Mouse (Mus musculus): ENCODE measurements around the gene Card9. TPM values are rescaled to one million over a fixed set of nuclear protein-coding genes. Genes with fewer than 3 reads are reported as not detected.

Card9 gene
- polyA plus RNA-seq, 1 experiment from 2014 or later: 1.0 TPM

GRCm38 (mm10) chr2:26356231-26356630, 4.5 kb downstream of the Card9 start:
- 86% methylated on average over 4 of the region's 4 CpGs for WGBS
- Histone ChIP-seq H3K4me1 (ENCODE audit: control insufficient read depth, insufficient read depth, low read length) (peaks cover 13% of the 10 kb centered on the region), H3K4me3 (ENCODE audit: low read depth, low read length) (no peak overlapping the region), H3K36me3 (ENCODE audit: control insufficient read depth, insufficient read depth, low read length) (no peaks in the 10 kb centered on the region), H3K9ac (ENCODE audit: low read depth, low read length) (no peak overlapping the region), H3K27me3 (ENCODE audit: control insufficient read depth, insufficient read depth, low read depth, low read length) (no peaks in the 10 kb centered on the region), H3K27ac (ENCODE audit: low read length) (no peak overlapping the region), H3K9me3 (replicated peaks; ENCODE audit: control insufficient read depth, low read length, poor library complexity, severe bottlenecking) (no peaks in the 10 kb centered on the region), H3K4me2 (ENCODE audit: low read length) (no peak overlapping the region)
- no peak for ATAC-seq

GRCm38 (mm10) chr2:26354401-26354800, 6.3 kb downstream of the Card9 start:
- Histone ChIP-seq H3K4me1 (ENCODE audit: control insufficient read depth, insufficient read depth, low read length) (peaks cover 22% of the 10 kb centered on the region), H3K9ac (ENCODE audit: low read depth, low read length) (no peak overlapping the region), H3K4me2 (ENCODE audit: low read length) (no peak overlapping the region), H3K36me3 (ENCODE audit: control insufficient read depth, insufficient read depth, low read length) (0 out of 2 replicates have a peak, but pooled peaks cover 2% of the 10 kb centered on the region), H3K4me3 (ENCODE audit: low read depth, low read length) (no peak overlapping the region), H3K27ac (ENCODE audit: low read length) (no peak overlapping the region), H3K9me3 (replicated peaks; ENCODE audit: control insufficient read depth, low read length, poor library complexity, severe bottlenecking) (no peaks in the 10 kb centered on the region), H3K27me3 (ENCODE audit: control insufficient read depth, insufficient read depth, low read depth, low read length) (no peaks in the 10 kb centered on the region)
- 95% methylated on average over 4 of the region's 4 CpGs for WGBS
- no peak for ATAC-seq

- H3K9ac ChIP-seq (ENCODE audit: low read depth, low read length): peak overlapping the region; percentile 97
- H3K9me3 ChIP-seq (replicated peaks; ENCODE audit: control insufficient read depth, low read length, poor library complexity, severe bottlenecking): no peaks in the 10 kb centered on the region
- no peak for ATAC-seq
- no peaks in the 10 kb centered on the region for H3K27me3 ChIP-seq (ENCODE audit: control insufficient read depth, insufficient read depth, low read depth, low read length)
- 90% methylated on average over 11 of the region's 11 CpGs for whole genome bisulfite sequencing
- H3K4me1 ChIP-seq (ENCODE audit: control insufficient read depth, insufficient read depth, low read length): peaks cover 22% of the 10 kb centered on the region
- H3K4me2 ChIP-seq (ENCODE audit: low read length): peak overlapping the region; percentile 93
- 0 out of 2 replicates have a peak, but pooled peaks cover 2% of the 10 kb centered on the region for H3K36me3 ChIP-seq (ENCODE audit: control insufficient read depth, insufficient read depth, low read length)
- H3K27ac ChIP-seq (ENCODE audit: low read length): peak overlapping the region; percentile 94
- peak overlapping the region; percentile 68 for H3K4me3 ChIP-seq (ENCODE audit: low read depth, low read length)
Observed at GRCm38 (mm10) chr2:26353066-26353980, 7.4 kb downstream of the Card9 start.

GRCm38 (mm10) chr2:26352291-26352910, 8.3 kb downstream of the Card9 start:
- WGBS: 1% methylated on average over 34 of the region's 36 CpGs
- ATAC-seq: peak; percentile 36
- H3K4me2 ChIP-seq (ENCODE audit: low read length): peak overlapping the region; percentile 93
- peaks cover 22% of the 10 kb centered on the region for H3K4me1 ChIP-seq (ENCODE audit: control insufficient read depth, insufficient read depth, low read length)
- peak overlapping the region; percentile 68 for H3K4me3 ChIP-seq (ENCODE audit: low read depth, low read length)
- peak overlapping the region; percentile 94 for H3K27ac ChIP-seq (ENCODE audit: low read length)
- peaks cover 4% of the 10 kb centered on the region for H3K36me3 ChIP-seq (ENCODE audit: control insufficient read depth, insufficient read depth, low read length)
- peak overlapping the region; percentile 97 for H3K9ac ChIP-seq (ENCODE audit: low read depth, low read length)
- H3K9me3 ChIP-seq (replicated peaks; ENCODE audit: control insufficient read depth, low read length, poor library complexity, severe bottlenecking): no peaks in the 10 kb centered on the region
- no peaks in the 10 kb centered on the region for H3K27me3 ChIP-seq (ENCODE audit: control insufficient read depth, insufficient read depth, low read depth, low read length)

- Histone ChIP-seq H3K9me3 (replicated peaks; ENCODE audit: control insufficient read depth, low read length, poor library complexity, severe bottlenecking) (no peaks in the 10 kb centered on the region), H3K4me3 (ENCODE audit: low read depth, low read length) (peak within 1 kb of the TSS; percentile 68), H3K4me2 (ENCODE audit: low read length) (peak within 1 kb of the TSS; percentile 97), H3K27ac (ENCODE audit: low read length) (peak within 1 kb of the TSS; percentile 94), H3K27me3 (ENCODE audit: control insufficient read depth, insufficient read depth, low read depth, low read length) (no peaks in the 10 kb centered on the region), H3K9ac (ENCODE audit: low read depth, low read length) (peak within 1 kb of the TSS; percentile 97), H3K4me1 (ENCODE audit: control insufficient read depth, insufficient read depth, low read length) (peaks cover 22% of the 10 kb centered on the region), H3K36me3 (ENCODE audit: control insufficient read depth, insufficient read depth, low read length) (peaks cover 10% of the 10 kb centered on the region)
- ATAC-seq: peak; percentile 86
- WGBS: 2% methylated on average over 62 of the region's 62 CpGs
Observed at GRCm38 (mm10) chr2:26351358-26352290, 9.1 kb downstream of the Card9 start, which contains the start of gene Dnlz. Gene Dnlz (minus strand): TSS chr2:26352110.

- no peak overlapping the region for H3K27ac ChIP-seq (ENCODE audit: low read length)
- H3K27me3 ChIP-seq (ENCODE audit: control insufficient read depth, insufficient read depth, low read depth, low read length): no peaks in the 10 kb centered on the region
- H3K4me2 ChIP-seq (ENCODE audit: low read length): no peak overlapping the region
- no peaks in the 10 kb centered on the region for H3K9me3 ChIP-seq (replicated peaks; ENCODE audit: control insufficient read depth, low read length, poor library complexity, severe bottlenecking)
- no peak overlapping the region for H3K9ac ChIP-seq (ENCODE audit: low read depth, low read length)
- peaks cover 43% of the 10 kb centered on the region for H3K36me3 ChIP-seq (ENCODE audit: control insufficient read depth, insufficient read depth, low read length)
- no peak for ATAC-seq
- H3K4me3 ChIP-seq (ENCODE audit: low read depth, low read length): no peak overlapping the region
- 70% methylated on average over 6 of the region's 6 CpGs for WGBS
- peaks cover 15% of the 10 kb centered on the region for H3K4me1 ChIP-seq (ENCODE audit: control insufficient read depth, insufficient read depth, low read length)
Observed at GRCm38 (mm10) chr2:26348241-26348640, 12.5 kb downstream of the Card9 start.

- ATAC-seq: no peak
- WGBS: 73% methylated on average over 11 of the region's 11 CpGs
- Histone ChIP-seq H3K27me3 (ENCODE audit: control insufficient read depth, insufficient read depth, low read depth, low read length) (no peaks in the 10 kb centered on the region), H3K4me2 (ENCODE audit: low read length) (no peak overlapping the region), H3K9ac (ENCODE audit: low read depth, low read length) (no peak overlapping the region), H3K9me3 (replicated peaks; ENCODE audit: control insufficient read depth, low read length, poor library complexity, severe bottlenecking) (no peaks in the 10 kb centered on the region), H3K27ac (ENCODE audit: low read length) (0 out of 2 replicates have a peak overlapping the region, but pooled peaks have one; percentile 28), H3K4me1 (ENCODE audit: control insufficient read depth, insufficient read depth, low read length) (no peaks in the 10 kb centered on the region), H3K36me3 (ENCODE audit: control insufficient read depth, insufficient read depth, low read length) (peaks cover 71% of the 10 kb centered on the region), H3K4me3 (ENCODE audit: low read depth, low read length) (no peak overlapping the region)
Observed at GRCm38 (mm10) chr2:26342609-26343490, 17.9 kb downstream of the Card9 start.

- Histone ChIP-seq H3K4me3 (ENCODE audit: low read depth, low read length) (no peak overlapping the region), H3K36me3 (ENCODE audit: control insufficient read depth, insufficient read depth, low read length) (peaks cover 67% of the 10 kb centered on the region), H3K4me1 (ENCODE audit: control insufficient read depth, insufficient read depth, low read length) (no peaks in the 10 kb centered on the region), H3K9ac (ENCODE audit: low read depth, low read length) (no peak overlapping the region), H3K4me2 (ENCODE audit: low read length) (no peak overlapping the region), H3K9me3 (replicated peaks; ENCODE audit: control insufficient read depth, low read length, poor library complexity, severe bottlenecking) (no peaks in the 10 kb centered on the region), H3K27ac (ENCODE audit: low read length) (0 out of 2 replicates have a peak overlapping the region, but pooled peaks have one; percentile 42), H3K27me3 (ENCODE audit: control insufficient read depth, insufficient read depth, low read depth, low read length) (no peaks in the 10 kb centered on the region)
- ATAC-seq: no peak
- WGBS: 84% methylated on average over 10 of the region's 10 CpGs
Observed at GRCm38 (mm10) chr2:26342044-26342443, 18.7 kb downstream of the Card9 start.

All from midbrain, embryonic 16.5 days (tissue).